Mouse (Mus musculus): ENCODE data around the gene Gm20403.
"Not testable (repeated sequence)": the region's sequence is repeated elsewhere in the genome, so short reads cannot be mapped to it uniquely, and the experiment has no call there.

The Gm20403 gene

GRCm38 (mm10) chr12:54986052-54986717, at the start of gene Gm20403:
Gm20403 (minus strand) TSS chr12:54986529.
- peak; percentile 81 for DNase-seq (ENCODE audit: low read depth, low spot score)

DNA sequence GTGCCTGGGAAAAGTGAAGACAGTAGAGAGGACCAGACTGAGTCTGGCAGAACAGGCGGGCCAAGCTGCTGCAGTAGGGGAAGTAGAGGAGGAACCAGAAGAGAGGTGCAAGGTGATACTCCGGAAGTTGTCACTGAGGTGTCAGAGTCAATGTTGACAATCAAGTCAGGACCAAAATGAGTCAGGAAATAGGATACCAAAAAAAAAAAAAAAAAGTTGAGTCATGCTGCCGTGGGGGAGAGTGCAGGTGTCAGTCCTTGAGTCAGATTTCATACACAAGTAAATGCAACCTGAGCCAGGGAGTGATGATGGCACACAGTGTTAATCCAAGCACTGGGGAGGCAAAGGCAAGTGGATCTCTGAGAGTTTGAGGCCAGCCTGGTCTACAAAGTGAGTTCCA, 40.8 kb upstream of the Gm20403 start:
- peak; percentile 71 for DNase-seq (ENCODE audit: low read depth, low spot score)

- DNase-seq (ENCODE audit: low read depth, low spot score) = no peak
These were observed 37.0 kb upstream of the Gm20403 start for GRCm38 (mm10) chr12:55023284-55023683.

- no peak for DNase-seq (ENCODE audit: low read depth, low spot score)
These were observed 33.1 kb upstream of the Gm20403 start for GRCm38 (mm10) chr12:55019421-55019877.

DNA sequence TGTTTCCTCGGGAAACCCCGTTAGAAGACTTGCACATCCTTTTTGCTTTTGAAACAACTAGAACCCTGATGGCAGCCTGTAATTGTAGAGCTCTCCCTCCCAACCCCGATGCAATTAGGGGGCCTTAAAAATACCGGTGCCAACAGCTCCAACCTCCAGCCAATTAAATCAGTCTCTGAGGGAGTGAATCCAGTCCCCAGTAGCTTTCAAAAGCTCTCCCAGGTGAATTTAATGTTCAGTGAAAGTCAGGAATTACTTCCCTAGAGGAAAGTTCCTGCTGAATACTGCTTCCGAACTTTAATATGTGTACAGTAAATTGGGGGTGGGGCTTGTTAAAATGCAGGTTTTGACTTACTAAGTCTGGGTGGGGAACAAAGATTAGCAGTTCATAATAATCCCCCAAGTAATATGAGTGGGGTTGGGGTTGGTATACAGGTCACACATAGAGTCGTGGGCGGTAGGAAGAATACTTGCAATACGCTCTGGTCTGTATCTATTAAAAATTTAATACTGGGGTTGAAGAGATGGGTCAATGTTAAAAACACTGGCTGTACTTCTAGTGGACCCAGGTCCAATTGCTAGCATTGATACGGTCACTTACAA, 30.9 kb upstream of the Gm20403 start:
- DNase-seq (ENCODE audit: low read depth, low spot score) = no peak

DNA sequence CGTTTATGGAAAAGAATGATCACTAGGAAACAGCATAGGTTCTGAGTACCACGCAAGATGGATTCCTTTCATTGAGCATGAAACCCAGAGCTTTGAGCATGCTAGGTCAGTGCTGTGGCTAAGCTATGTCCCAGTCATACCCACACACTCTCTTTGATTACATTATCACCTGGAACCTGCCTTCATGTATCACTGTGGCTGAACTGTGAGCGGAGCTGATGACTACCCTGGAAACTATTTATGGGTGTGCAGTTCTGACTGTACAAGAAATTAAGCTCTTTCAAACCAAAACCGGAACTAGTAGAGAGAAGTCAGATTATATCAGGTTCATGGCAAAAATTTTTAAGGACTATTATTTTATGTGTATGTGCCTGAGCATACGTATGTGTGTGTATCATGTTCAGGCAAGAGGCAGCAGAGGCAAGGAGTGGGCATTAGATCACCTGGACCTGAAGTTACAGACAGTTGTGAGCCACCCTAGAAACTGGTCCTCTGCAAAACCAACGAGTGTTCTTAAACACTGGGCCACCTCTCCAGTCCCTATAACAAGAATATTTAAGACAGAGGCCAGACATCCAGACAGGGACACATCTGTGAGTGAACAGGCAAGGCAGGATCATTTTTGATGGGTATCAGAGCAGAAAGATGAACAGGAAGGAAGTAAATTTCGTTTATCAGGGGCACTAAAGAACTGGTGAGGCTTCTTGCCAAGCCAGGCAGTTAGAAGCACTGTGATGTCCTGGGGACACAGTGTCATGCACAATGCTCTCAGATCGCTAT, 30.2 kb upstream of the Gm20403 start:
- DNase-seq (ENCODE audit: low read depth, low spot score) = peak; percentile 70

- DNase-seq (ENCODE audit: low read depth, low spot score) = peak; percentile 46
These were observed 29.1 kb upstream of the Gm20403 start for GRCm38 (mm10) chr12:55015428-55015827.

- no peak for DNase-seq (ENCODE audit: low read depth, low spot score)
These were observed 27.5 kb upstream of the Gm20403 start, which contains the start of gene Baz1a for GRCm38 (mm10) chr12:55013626-55014398. Baz1a (minus strand) TSS chr12:55014348.

DNA sequence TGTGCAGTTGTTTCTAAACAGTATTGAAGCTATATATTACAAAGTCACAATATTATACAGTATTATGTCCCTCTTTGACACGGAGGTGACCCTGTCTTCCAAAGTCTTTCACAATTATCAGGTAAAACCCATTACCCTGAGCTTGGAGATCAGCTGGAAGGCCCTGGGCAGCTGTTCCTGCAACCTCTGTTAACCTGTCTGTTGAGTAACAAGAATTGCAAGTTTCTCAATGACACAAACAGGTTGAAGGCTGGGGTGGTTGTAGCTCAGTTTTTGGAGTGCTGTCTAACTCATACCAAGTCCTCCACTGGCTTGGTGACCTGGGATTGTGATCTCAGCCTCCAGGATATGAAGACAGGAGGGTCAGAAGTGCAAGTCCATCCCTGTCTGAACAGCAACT, 26.7 kb upstream of the Gm20403 start:
- no peak for DNase-seq (ENCODE audit: low read depth, low spot score)

DNA sequence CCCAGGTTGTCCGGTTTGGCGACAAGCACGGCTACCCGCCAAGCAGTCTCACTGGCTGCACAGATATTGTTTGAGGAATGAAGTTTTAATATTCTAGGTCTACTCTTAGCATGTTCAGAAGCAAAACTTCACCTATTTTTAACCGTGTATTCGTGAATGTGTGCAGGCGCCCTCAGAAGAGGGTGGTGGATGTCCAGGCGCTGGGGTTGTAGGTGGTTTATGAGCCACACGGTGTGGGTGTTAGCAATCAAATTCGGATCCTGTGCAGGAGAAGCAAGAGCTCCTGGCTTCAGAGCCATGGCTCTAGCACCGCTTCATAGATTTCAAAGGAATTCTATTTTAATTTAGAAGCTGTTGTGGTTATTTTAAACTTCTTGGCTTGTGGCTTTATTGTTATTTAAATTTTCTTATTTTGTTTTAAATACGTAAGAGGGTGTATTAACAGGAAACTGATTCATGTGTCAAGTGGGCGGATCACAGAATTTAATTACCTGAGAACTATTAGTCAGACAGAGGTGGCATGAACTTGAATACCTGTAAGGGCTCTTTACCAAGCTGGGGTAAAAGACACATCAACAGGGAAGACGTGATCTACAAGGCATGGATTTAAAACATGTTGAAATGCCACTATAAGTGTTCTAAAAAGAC, 21.2 kb upstream of the Gm20403 start:
- peak; percentile 55 for DNase-seq (ENCODE audit: low read depth, low spot score)

GRCm38 (mm10) chr12:55006071-55006470, 19.7 kb upstream of the Gm20403 start:
- no peak for DNase-seq (ENCODE audit: low read depth, low spot score)

- no peak for DNase-seq (ENCODE audit: low read depth, low spot score)
These were observed 18.1 kb upstream of the Gm20403 start for GRCm38 (mm10) chr12:55004396-55004795.

DNA sequence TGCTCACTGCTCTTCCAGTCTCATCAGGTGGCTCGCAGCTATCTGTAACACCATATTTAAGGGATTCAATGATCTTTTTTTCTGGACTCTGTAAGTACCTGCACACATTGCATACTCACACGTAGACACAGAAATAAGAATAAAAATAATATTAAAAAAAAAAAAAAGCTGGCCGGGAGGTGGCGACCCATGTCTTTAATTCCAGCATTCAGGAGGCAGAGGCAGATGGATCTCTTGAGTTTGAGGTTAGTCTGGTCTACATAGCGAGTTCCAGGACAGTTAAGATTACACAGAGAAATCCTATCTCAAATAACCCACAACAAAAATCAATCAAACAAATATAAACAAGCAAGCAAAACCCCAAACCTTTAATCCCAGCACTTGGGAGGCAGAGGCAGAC, 17.5 kb upstream of the Gm20403 start:
- DNase-seq (ENCODE audit: low read depth, low spot score) = no peak

DNA sequence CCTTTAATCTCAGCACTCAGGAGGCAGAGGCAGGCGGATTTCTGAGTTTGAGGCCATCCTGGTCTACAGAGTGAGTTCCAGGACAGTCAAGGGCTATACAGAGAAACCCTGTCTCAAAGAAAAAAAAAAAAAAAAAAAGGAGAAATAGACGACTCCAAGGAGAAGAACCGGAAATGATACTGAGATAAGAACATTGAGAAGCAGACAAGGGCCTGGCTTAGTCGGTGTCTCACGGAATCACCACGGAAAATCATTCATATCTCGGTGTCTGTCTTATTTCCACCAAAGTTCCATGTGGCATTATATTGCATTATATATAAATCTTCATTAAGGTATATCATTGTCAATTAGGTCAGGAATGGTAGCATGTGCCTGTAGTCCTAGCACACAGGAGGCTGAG, 16.2 kb upstream of the Gm20403 start:
- not testable (repeated sequence) for DNase-seq (ENCODE audit: low read depth, low spot score)

GRCm38 (mm10) chr12:54999016-54999690, 12.8 kb upstream of the Gm20403 start:
- DNase-seq (ENCODE audit: low read depth, low spot score) = peak; percentile 73

- DNase-seq (ENCODE audit: low read depth, low spot score) = peak; percentile 38
These were observed 12.1 kb upstream of the Gm20403 start for GRCm38 (mm10) chr12:54998411-54998810.

- DNase-seq (ENCODE audit: low read depth, low spot score) = no peak
These were observed 10.7 kb upstream of the Gm20403 start for GRCm38 (mm10) chr12:54996979-54997474.

- DNase-seq (ENCODE audit: low read depth, low spot score) = no peak
These were observed 9.6 kb upstream of the Gm20403 start for GRCm38 (mm10) chr12:54995965-54996364.

- DNase-seq (ENCODE audit: low read depth, low spot score) = no peak
These were observed 8.1 kb upstream of the Gm20403 start for GRCm38 (mm10) chr12:54994418-54994817.

DNA sequence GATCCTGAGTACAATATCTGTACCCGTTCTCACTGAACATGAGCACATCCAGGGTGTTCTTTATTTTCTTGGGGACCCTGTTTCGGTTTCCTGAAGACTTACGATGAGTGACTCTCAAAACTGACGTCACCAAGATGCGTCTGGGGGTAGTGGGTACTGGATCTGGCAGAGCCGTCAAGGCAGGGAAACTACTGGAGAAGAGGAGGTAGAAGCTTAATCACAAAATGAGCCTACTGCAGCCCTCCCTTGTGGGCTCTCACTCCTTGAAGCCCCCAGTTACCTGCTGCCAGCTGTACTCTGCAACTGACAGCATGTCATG, 7.7 kb upstream of the Gm20403 start:
- DNase-seq (ENCODE audit: low read depth, low spot score) = no peak
